Mouse (Mus musculus): ENCODE measurements around the gene Ankrd50. TPM values are rescaled to one million over a fixed set of nuclear protein-coding genes. Genes with fewer than 3 reads are reported as not detected.

Ankrd50 gene
- 10 to 100 TPM in 1 of 2 experiments, 1 to 10 TPM in 1; 7.8 to 11.9 TPM for total RNA-seq (2021)
- long read RNA-seq, experiment 1, full-length matches to known transcripts, result 1 of 8 reads
- long read RNA-seq, experiment 1, partial matches to known transcripts, result 1 of 8 reads
- long read RNA-seq, experiment 1, other reads (novel, unspliced or antisense), result 6 of 8 reads
- long read RNA-seq, experiment 2, full-length matches to known transcripts, result 1 of 10 reads
- long read RNA-seq, experiment 2, partial matches to known transcripts, result 1 of 10 reads
- long read RNA-seq, experiment 2, other reads (novel, unspliced or antisense), result 8 of 10 reads

DNA sequence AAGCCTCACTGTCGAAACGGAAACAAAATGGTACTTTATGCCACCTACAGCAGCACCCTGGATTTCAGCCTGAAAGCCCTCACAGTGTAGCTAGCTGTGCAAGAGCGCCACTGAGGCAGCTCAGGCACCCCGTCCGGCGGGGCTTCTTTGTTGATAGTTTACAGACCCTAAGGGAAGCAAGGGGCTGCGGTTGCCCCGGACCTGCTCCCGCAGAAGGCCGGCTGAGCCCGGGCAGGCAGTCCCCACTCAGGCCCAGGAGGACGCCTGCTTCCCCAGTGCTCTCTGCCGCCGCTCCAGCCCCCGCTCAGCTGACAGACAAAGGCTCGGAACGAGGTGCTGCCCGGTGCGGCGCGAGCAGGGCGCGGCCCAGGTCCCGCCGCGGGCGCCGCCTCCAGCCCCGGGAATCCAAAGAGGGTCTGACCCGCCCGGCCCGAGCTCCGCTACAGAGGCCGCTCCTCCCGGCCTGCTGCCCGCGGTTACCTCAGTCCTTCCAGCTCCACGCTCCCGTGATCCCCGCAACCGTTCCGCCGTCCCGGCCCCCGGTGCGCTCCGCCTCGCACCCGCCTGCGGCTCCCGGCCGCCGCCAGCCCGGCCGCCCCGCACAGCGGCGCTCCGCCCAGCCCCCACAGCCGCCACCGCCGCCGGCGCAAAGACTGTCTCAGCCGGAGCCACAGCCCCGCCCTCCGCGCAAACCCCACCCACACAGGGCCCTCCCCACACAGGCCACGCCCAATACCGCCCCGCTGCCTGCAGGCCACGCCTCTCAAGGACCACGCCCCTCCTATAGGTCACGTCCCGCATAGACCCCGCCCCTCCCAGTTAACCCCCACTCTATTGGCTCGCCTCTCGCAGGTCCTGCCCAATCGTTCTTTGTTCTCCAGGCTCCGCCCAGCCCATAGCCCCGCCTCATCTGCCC lies at the start of gene Ankrd50:
Ankrd50 (minus strand) TSS at position 654 of the 916 bp plus-strand sequence.
- no peak for TF ChIP-seq CTCF (IDR thresholded peaks at IDR 0.05)
- intact Hi-C loops (cut with DNase I), result no loop called here
- Histone ChIP-seq H3K27ac (peak within 1 kb of the TSS; percentile 93), H3K4me3 (peak within 1 kb of the TSS; percentile 92)
- DNase-seq, result peak; percentile 99

DNA sequence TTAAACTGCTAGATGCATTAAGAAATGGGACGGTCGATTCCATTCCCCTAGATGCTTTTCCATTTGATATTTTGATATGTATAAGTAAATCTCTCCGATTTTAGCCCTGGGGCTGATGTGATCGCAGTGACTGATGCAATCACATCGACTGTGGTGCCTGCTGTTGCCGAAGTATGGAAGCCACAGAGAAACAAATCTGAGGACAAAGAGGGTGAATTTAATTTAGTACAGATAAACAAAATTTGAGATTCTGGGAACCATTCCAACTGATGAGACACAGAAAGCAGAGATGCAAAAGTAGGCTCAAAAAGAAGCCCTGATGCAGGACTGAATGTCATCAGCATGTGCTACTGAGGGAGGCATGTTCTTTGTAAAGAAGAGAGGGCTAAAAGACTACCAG lies 49.6 kb upstream of the Ankrd50 start:
- Histone ChIP-seq H3K27ac (no peak overlapping the region), H3K4me3 (no peak overlapping the region)
- no peak for DNase-seq
- TF ChIP-seq CTCF (IDR thresholded peaks at IDR 0.05), result no peak
- intact Hi-C loops (cut with DNase I), result no loop called here

DNA sequence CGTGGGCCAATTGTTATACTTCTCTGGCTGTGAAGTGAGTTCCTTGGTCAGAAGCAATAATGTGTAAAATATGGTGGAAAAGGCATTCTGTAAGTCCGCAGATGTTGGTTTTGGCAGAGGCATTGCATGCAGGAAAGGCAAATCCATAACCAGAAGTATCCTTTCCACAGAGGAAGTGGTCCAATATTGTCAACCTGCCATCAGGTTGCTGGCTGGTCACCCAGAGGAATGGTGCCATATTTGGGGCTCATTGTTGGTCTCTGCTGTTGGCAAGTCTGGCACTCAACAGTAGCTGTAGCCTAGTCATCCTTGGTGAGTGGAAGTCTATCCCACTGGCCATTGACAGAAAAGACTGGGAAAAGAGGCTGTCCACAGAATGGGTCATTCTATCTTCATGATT lies 35.8 kb upstream of the Ankrd50 start:
- H3K27ac ChIP-seq, result no peak overlapping the region
- TF ChIP-seq CTCF (IDR thresholded peaks at IDR 0.05), result no peak
- H3K4me3 ChIP-seq, result no peak overlapping the region
- intact Hi-C loops (cut with DNase I), result loop anchor here (10.0 kb wide), 1 partner anchor 74 kb away; no protein-coding TSS in a partner anchor
- DNase-seq, result no peak

GRCm38 (mm10) chr3:38519971-38520370 lies 35.3 kb upstream of the Ankrd50 start:
- intact Hi-C loops (cut with DNase I), result loop anchor here (10.0 kb wide), 1 partner anchor 75 kb away; no protein-coding TSS in a partner anchor
- Histone ChIP-seq H3K27ac (no peak overlapping the region), H3K4me3 (no peak overlapping the region)
- no peak for TF ChIP-seq CTCF (IDR thresholded peaks at IDR 0.05)
- no peak for DNase-seq

DNA sequence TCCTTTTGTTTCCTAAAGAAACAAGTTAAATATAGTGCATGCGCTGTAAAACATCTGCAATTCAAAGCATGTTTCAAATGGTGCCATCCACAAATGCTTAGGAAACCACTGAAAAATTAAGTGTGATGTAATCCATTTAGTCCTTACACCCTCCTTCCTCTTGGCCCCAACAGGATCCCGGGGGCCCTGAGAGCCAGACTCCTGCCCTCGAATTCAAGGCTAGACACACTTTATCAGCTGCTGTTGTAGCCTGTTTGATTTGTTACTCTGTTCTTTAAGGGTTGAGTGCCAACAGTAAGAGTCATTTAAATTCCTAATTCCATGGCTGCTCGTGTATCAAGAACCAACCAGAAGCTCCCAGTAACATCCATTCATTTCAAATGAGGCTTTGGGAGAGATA lies 19.0 kb upstream of the Ankrd50 start:
- DNase-seq, result no peak
- Histone ChIP-seq H3K4me3 (no peak overlapping the region), H3K27ac (no peak overlapping the region)
- TF ChIP-seq CTCF (IDR thresholded peaks at IDR 0.05), result no peak
- intact Hi-C loops (cut with DNase I), result no loop called here

DNA sequence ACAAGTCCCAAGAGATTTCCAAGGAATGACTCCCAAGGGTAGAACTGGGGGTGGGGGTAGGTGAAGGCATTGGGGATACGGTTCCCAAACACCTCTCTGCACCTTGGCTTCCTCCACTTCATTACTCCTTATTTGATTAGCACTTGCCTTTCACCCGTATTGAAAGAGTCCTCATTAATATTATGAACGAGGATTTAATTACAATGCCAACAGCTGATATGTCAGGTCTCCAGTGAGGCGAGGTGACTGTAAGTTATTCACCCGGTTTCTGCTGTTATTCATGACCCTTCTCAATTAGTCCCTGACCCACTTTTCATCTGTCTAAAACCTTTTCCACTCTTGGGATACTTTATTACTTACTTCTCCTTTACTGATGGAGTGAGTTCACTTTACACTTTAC lies 17.5 kb upstream of the Ankrd50 start:
- TF ChIP-seq CTCF (IDR thresholded peaks at IDR 0.05), result no peak
- intact Hi-C loops (cut with DNase I), result no loop called here

GRCm38 (mm10) chr3:38501739-38502138 lies 17.1 kb upstream of the Ankrd50 start:
- intact Hi-C loops (cut with DNase I), result no loop called here
- no peak for TF ChIP-seq CTCF (IDR thresholded peaks at IDR 0.05)
- DNase-seq, result no peak
- H3K27ac ChIP-seq, result no peak overlapping the region
- H3K4me3 ChIP-seq, result no peak overlapping the region

More for the DNA sequence above, 17.5 kb upstream of the Ankrd50 start:
- DNase-seq, result no peak
- H3K27ac ChIP-seq, result no peak overlapping the region
- H3K4me3 ChIP-seq, result no peak overlapping the region

GRCm38 (mm10) chr3:38501316-38501715 lies 16.7 kb upstream of the Ankrd50 start:
- no peak for DNase-seq
- no peak for TF ChIP-seq CTCF (IDR thresholded peaks at IDR 0.05)
- intact Hi-C loops (cut with DNase I), result no loop called here
- Histone ChIP-seq H3K4me3 (no peak overlapping the region), H3K27ac (no peak overlapping the region)

GRCm38 (mm10) chr3:38498561-38498960 lies 13.9 kb upstream of the Ankrd50 start:
- DNase-seq, result no peak
- no peak for TF ChIP-seq CTCF (IDR thresholded peaks at IDR 0.05)
- H3K4me3 ChIP-seq, result no peak overlapping the region
- H3K27ac ChIP-seq, result no peak overlapping the region
- intact Hi-C loops (cut with DNase I), result no loop called here

DNA sequence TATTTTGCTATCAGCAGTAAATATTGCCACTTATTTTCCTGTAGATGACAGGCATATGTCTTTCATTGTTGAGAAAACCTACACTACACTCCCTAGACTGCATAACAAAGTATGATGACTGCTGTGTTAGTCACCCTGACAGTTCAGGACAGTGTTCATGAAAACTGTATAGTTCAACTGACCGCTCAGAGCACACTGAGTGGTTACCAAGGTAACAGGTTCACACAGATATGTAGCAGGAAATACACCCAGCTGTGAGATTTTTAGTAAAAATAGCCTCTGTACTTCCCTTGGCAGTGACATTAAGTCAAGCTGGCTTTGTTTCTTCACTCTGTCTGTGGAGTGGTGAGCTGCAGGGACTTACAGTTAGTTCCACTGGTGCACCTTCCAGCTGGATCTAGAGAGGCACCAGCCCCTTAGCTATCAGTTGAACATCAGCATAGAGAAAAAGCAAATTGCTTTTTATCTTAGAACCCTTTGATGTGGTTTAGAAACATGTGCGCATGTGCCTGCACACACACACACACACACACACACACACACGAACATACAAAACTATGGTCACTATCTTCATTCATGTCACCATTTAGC lies 12.2 kb upstream of the Ankrd50 start:
- Histone ChIP-seq H3K4me3 (no peak overlapping the region), H3K27ac (no peak overlapping the region)
- DNase-seq, result no peak
- TF ChIP-seq CTCF (IDR thresholded peaks at IDR 0.05), result no peak
- intact Hi-C loops (cut with DNase I), result no loop called here

DNA sequence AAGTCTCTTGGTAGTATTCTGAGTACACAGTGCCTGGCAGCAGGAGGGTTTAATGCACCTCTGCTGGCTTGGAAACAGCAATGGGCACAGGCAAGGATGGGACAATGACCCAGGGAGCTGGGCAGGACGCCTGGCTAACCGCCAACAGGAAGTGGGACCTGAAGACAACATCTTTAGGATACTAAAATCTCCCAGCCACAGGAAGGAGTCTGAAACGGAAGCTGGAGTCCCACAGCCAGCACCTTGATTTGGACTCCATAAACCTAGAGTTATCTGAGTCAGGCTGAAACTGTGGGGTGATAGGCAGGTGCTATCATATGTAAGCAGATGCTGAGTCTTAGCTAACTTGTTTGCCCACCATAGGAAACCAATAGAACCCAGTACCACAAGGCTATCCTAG lies 7.1 kb upstream of the Ankrd50 start:
- H3K4me3 ChIP-seq, result no peak overlapping the region
- intact Hi-C loops (cut with DNase I), result no loop called here
- no peak for TF ChIP-seq CTCF (IDR thresholded peaks at IDR 0.05)
- no peak for DNase-seq
- no peak overlapping the region for H3K27ac ChIP-seq

DNA sequence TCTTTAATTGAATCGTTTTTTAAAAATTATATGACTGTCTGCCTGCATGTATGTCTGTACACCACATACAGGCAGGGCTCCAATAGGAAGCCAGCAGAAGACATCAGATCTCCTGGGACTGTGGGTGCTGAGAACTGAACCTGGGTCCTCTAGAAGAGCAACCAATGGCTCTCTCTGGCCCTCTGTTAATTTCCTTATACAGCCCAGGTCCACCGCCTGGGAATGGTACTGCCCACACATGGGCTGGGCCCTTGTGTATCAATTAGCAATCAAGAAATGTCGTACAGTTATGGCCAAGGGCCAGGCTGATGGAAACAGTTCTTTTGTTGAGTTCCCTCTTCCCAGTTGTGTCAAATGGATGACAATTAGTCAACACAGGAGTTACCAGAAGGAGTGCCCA lies 6.6 kb upstream of the Ankrd50 start:
- DNase-seq, result no peak
- TF ChIP-seq CTCF (IDR thresholded peaks at IDR 0.05), result no peak
- Histone ChIP-seq H3K4me3 (no peak overlapping the region), H3K27ac (no peak overlapping the region)
- intact Hi-C loops (cut with DNase I), result no loop called here

- no peak for TF ChIP-seq CTCF (IDR thresholded peaks at IDR 0.05)
- intact Hi-C loops (cut with DNase I), result no loop called here
- DNase-seq, result no peak
- Histone ChIP-seq H3K27ac (no peak overlapping the region), H3K4me3 (no peak overlapping the region)
Observed at GRCm38 (mm10) chr3:38490720-38491119, 6.1 kb upstream of the Ankrd50 start.
